ENCODE assay signal across 9 mouse cellular contexts in the genomic region with DNA sequence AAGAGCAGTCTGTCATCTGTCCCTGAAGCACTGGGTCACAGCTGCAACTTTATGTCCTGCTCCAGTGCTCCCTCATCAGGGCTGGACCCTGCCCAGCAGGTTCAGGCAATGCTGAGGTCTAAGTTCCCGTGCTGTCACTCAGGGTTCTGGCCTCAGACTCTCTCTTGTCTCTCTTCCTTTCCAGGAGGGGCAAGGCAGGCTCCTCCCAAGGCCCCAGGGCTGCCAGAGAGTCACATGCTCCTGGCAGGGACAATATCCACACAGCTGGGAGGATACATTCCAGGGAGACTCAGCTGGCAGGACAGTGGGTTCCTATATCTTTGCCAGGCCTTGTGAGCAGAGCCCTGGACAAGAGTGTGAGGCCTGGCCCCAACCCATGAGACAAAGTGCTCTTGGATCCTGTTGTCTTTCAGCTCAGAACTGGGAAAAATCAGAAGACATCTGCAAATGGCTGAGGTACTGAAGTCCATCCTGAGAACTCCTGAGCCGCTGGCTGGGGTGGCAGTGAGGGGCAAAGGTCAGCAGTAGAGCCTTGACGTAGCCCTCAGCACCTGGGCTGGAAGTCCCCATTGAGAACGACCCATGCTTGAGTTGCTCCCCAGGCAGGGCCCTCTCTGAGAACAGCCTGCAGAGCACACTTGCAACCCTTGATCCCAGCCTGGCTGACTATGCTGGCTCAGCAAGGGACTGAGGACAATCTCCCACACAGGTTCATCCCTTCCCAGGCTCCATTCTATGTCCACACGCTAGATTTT. TPM values are rescaled to one million over a fixed set of nuclear protein-coding genes. Genes with fewer than 3 reads are reported as not detected.
DNase-seq lines count a peak whose midpoint lies in the region; ATAC-seq and TF ChIP-seq lines count a peak whose summit lies in the region.
"Had no signal": no experiment of that assay in that cellular context is flagged by ENCODE, and none has a peak within 500 bp of the region (broad histone marks: within the 10 kb centered on the region; RNA-seq: fewer than 3 reads in every experiment).

No protein-coding gene starts in this region.

- H3K9me3 ChIP-seq in heart, embryonic 10.5 days, result no peaks in the 10 kb centered on the region; the same call in 1 of the 2 replicates
- H3K9me3 ChIP-seq in heart, embryonic 14.5 days (ENCODE audit: control insufficient read depth, low read length), result no peaks in the 10 kb centered on the region
- H3K9me3 ChIP-seq: megakaryocyte, embryonic 14.5 days had no signal

- DNase-seq in heart, adult 11 months, result peak; percentile 99
- DNase-seq in heart, embryonic 10.5 days (ENCODE audit: low spot score), result no peak
- peak; percentile 93 for DNase-seq in brain, adult 2 months (ENCODE audit: low read depth, low spot score)
- peak; percentile 55 to 64 for DNase-seq in layer of hippocampus, adult 2 months (ENCODE audit: low spot score in 2 of 2)
- DNase-seq in lung, postnatal 25 days (ENCODE audit: low spot score), result peak; percentile 84
- DNase-seq in urinary bladder, postnatal 4 days (ENCODE audit: low spot score in 2 of 2), result peak; percentile 63 to 79

- H3K27ac ChIP-seq in heart, embryonic 10.5 days, result no peak overlapping the region
- peak overlapping the region; percentile 27 to 43; a peak in 2 of 4 replicates for H3K27ac ChIP-seq in heart, embryonic 14.5 days (replicated peaks in 1 of 2; ENCODE audit: control insufficient read depth in 1 of 2, insufficient read depth in 1 of 2, low read depth in 2 of 2, low read length in 2 of 2)
- H3K27ac ChIP-seq in layer of hippocampus, adult 2 months, result peak overlapping the region; percentile 54

- H3K36me3 ChIP-seq in heart, embryonic 10.5 days, result peaks cover 12% of the 10 kb centered on the region
- peaks cover 28% of the 10 kb centered on the region for H3K36me3 ChIP-seq in heart, embryonic 14.5 days (ENCODE audit: control insufficient read depth, insufficient read depth, low read length)

- H3K27me3 ChIP-seq in heart, embryonic 10.5 days (ENCODE audit: insufficient read depth, poor library complexity, severe bottlenecking), result no peaks in the 10 kb centered on the region
- no peaks in the 10 kb centered on the region for H3K27me3 ChIP-seq in heart, embryonic 14.5 days (ENCODE audit: control insufficient read depth, insufficient read depth, low read length)
- H3K27me3 ChIP-seq: megakaryocyte, embryonic 14.5 days had no signal

- TF ChIP-seq CTCF in layer of hippocampus, adult 2 months (conservative IDR thresholded peaks at IDR 0.05), result peak; percentile 31; the same call in 1 of the 2 replicates

- H3K9ac ChIP-seq in heart, embryonic 14.5 days (ENCODE audit: low read length), result no peak overlapping the region

- no peak overlapping the region for H3K4me2 ChIP-seq in heart, embryonic 14.5 days (ENCODE audit: low read length)

- peaks cover 27% of the 10 kb centered on the region for H3K4me1 ChIP-seq in heart, embryonic 10.5 days
- peaks cover 14 to 15% of the 10 kb centered on the region in 2 experiments for H3K4me1 ChIP-seq in heart, embryonic 14.5 days (ENCODE audit: control insufficient read depth in 2 of 2, insufficient read depth in 2 of 2, low read length in 2 of 2)

- 65% methylated on average over 5 of the region's 5 CpGs for WGBS in heart, embryonic 10.5 days
- 56% methylated on average over 5 of the region's 5 CpGs for WGBS in heart, embryonic 14.5 days

- ATAC-seq in heart, embryonic 14.5 days (ENCODE audit: insufficient number of reproducible peaks, insufficient read depth, low FRiP score, low read depth), result peak; percentile 72
- no peak for ATAC-seq in granulocyte monocyte progenitor cell, adult 5-6 weeks (replicated peaks; ENCODE audit: poor library complexity, severe bottlenecking)

- H3K4me3 ChIP-seq in heart, embryonic 10.5 days, result no peak overlapping the region
- no peak overlapping the region for H3K4me3 ChIP-seq in heart, embryonic 14.5 days (ENCODE audit: control insufficient read depth in 1 of 2, insufficient read depth in 1 of 2, low read depth in 1 of 2, low read length in 2 of 2)
- H3K4me3 ChIP-seq in layer of hippocampus, adult 2 months, result no peak overlapping the region
- H3K4me3 ChIP-seq: megakaryocyte, embryonic 14.5 days had no signal

RNA-seq across cellular contexts. Expression of a gene that starts 10.2 kb away (rescaled TPM):
- polyA plus RNA-seq in heart, embryonic 10.5 days (2016; fragmentation: Nextera tagmentation; extraction: Ambion mirVana), result 1.7 and 2.2 TPM in 2 replicates
- polyA plus RNA-seq in heart, embryonic 14.5 days (2014; fragmentation: Nextera tagmentation; extraction: Ambion mirVana), result 4.0 TPM in 2 replicates
- 1 to 10 TPM; 2.1 to 2.6 TPM for total RNA-seq in layer of hippocampus, adult 2 months (2021)
- total RNA-seq in granulocyte monocyte progenitor cell, adult 5-6 weeks (2014; fragmentation: Nextera tagmentation), result 0.32 and 2.8 TPM in 2 replicates
- total RNA-seq in granulocyte monocyte progenitor cell, adult 5-6 weeks (2017), result 0.52 and 1.2 TPM in 2 replicates

RNA-seq across cellular contexts. Expression of a gene that starts 34.6 kb away (rescaled TPM):
- polyA plus RNA-seq in heart, embryonic 10.5 days (2016; fragmentation: Nextera tagmentation; extraction: Ambion mirVana), result 14.4 and 14.8 TPM in 2 replicates
- 14.4 and 15.2 TPM in 2 replicates for polyA plus RNA-seq in heart, embryonic 14.5 days (2014; fragmentation: Nextera tagmentation; extraction: Ambion mirVana)
- total RNA-seq in layer of hippocampus, adult 2 months (2021), result 10 to 100 TPM; 24.0 to 29.5 TPM
- total RNA-seq in granulocyte monocyte progenitor cell, adult 5-6 weeks (2014; fragmentation: Nextera tagmentation), result 31.3 and 39.0 TPM in 2 replicates
- total RNA-seq in granulocyte monocyte progenitor cell, adult 5-6 weeks (2017), result 23.6 and 31.1 TPM in 2 replicates

RNA-seq across cellular contexts. Expression of a gene that starts 53.6 kb away (rescaled TPM):
- 46.0 and 61.7 TPM in 2 replicates for polyA plus RNA-seq in heart, embryonic 10.5 days (2016; fragmentation: Nextera tagmentation; extraction: Ambion mirVana)
- polyA plus RNA-seq in heart, embryonic 14.5 days (2014; fragmentation: Nextera tagmentation; extraction: Ambion mirVana), result 41.2 and 42.4 TPM in 2 replicates
- total RNA-seq in layer of hippocampus, adult 2 months (2021), result 10 to 100 TPM; 19.9 to 24.5 TPM
- 27.7 and 37.0 TPM in 2 replicates for total RNA-seq in granulocyte monocyte progenitor cell, adult 5-6 weeks (2014; fragmentation: Nextera tagmentation)
- 44.9 and 48.6 TPM in 2 replicates for total RNA-seq in granulocyte monocyte progenitor cell, adult 5-6 weeks (2017)
